Mouse (Mus musculus) gastrocnemius, adult 8-10 months (tissue): Measurements from ENCODE around the gene Maml3. TPM values are rescaled to one million over a fixed set of nuclear protein-coding genes. Genes with fewer than 3 reads are reported as not detected.

Experiments used
- DNase-seq, 2 experiments: peaks; one replicate each; pipeline ENCODE4 v3.0.0; 2022; ENCODE audit warnings: low spot score in 2 of 2
- total RNA-seq, 4 experiments: library from RNA; stranded (reverse); gene quantifications; 2 replicates each; pipeline ENCODE4 v1.2.4; 2022

The Maml3 gene
- total RNA-seq, 4 experiments from 2014 or later = 1.2 to 2.4 (median 1.8) TPM

DNA sequence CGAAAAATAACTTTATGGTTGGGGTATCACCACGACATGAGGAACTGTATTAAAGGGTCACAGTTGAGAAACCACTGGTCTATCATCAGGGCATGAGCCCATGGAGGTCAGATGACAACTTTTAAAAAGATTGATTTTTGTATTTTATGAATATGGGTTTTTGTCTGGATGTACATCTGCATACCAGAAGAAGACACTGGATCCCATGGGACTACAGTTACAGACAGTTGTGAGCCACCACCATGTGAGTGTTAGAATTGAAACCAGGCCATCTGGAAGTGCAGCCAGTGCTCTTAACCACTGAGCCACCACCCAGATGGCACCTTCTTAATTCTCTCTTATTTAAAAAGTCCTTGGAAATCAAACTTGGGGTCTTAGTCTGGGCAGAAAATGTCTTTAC is 468.9 kb downstream of the Maml3 start:
- DNase-seq = no peak

Other genes starting within 250 kb of the Maml3 start
- 10 to 100 TPM; 10.1 to 36.4 (median 14.5) TPM for gene Foxo1, start 163.3 kb upstream of the Maml3 start, total RNA-seq